Mouse (Mus musculus) small intestine, adult 2 months (tissue): ENCODE measurements around the gene Gm44790. TPM values are rescaled to one million over a fixed set of nuclear protein-coding genes. Genes with fewer than 3 reads are reported as not detected.
A peak's percentile ranks its signal among the peaks of the same experiment; 100 is the strongest.

Source experiments
- H3K27ac ChIP-seq: fragments of 200-500 bp; 2 replicates; pipeline ENCODE4 v1.5.1; 2012; ENCODE audit warnings: low read depth, low read length, control low read depth, inconsistent platforms; ENCODE audit not compliant: insufficient read depth
- H3K27me3 ChIP-seq: fragments of 200-500 bp; 2 replicates; pipeline ENCODE4 v1.6.1; 2012; ENCODE audit warnings: mild to moderate bottlenecking, moderate library complexity, low read length, inconsistent platforms; ENCODE audit not compliant: control insufficient read depth, insufficient read depth
- H3K36me3 ChIP-seq: fragments of 200-500 bp; 2 replicates; pipeline ENCODE4 v1.6.1; 2012; ENCODE audit warnings: mild to moderate bottlenecking, low read length, control low read depth, inconsistent platforms; ENCODE audit not compliant: control insufficient read depth, insufficient read depth
- H3K4me1 ChIP-seq: fragments of 200-500 bp; 2 replicates; pipeline ENCODE4 v1.6.1; 2012; ENCODE audit warnings: low read length, inconsistent platforms, mixed read lengths; ENCODE audit not compliant: control insufficient read depth, insufficient read depth, insufficient read length
- H3K4me3 ChIP-seq: fragments of 200-500 bp; 2 replicates; pipeline ENCODE4 v1.5.1; 2012; ENCODE audit warnings: low read depth, mild to moderate bottlenecking, control low read depth, inconsistent platforms, low read length, moderate library complexity
- CTCF ChIP-seq: fragments of 200-500 bp; IDR thresholded peaks from 2 replicates; pipeline ENCODE4 v1.5.1; 2012; ENCODE audit warnings: low read depth, mild to moderate bottlenecking, control low read depth, inconsistent platforms, low read length, moderate library complexity, mixed read lengths; ENCODE audit not compliant: insufficient replicate concordance, insufficient read length; ENCODE audit errors: extremely low read depth
- POLR2A ChIP-seq: fragments of 200-500 bp; IDR thresholded peaks from 2 replicates; pipeline ENCODE4 v1.6.1; 2012; ENCODE audit warnings: low read depth, mild to moderate bottlenecking, control low read depth, inconsistent platforms, low read length, moderate library complexity
- WGBS: fragments of 180-500 bp; shearing (Covaris S2); methylation state at CpG from one replicate; pipeline ENCODE4 v1.1.7; 2018; 5-methylcytosine and 5-hydroxymethylcytosine counted together
- polyA plus RNA-seq: library from polyadenylated mRNA; depleted of rRNA; stranded (reverse); fragments of >200 nt; gene quantifications from 2 replicates; pipeline ENCODE4 v1.2.3, GENCODE M21; 2012

The Gm44790 gene
- polyA plus RNA-seq, 1 experiment, result 9.2 TPM

GRCm38 (mm10) chr6:86431531-86431930 lies 5.1 kb downstream of the Gm44790 start:
- H3K36me3 ChIP-seq, result peaks cover 25% of the 10 kb centered on the region
- H3K27ac ChIP-seq, result no peak overlapping the region
- H3K4me3 ChIP-seq, result no peak overlapping the region
- TF ChIP-seq POLR2A (no peak), CTCF (no peak)
- H3K27me3 ChIP-seq, result no peaks in the 10 kb centered on the region
- H3K4me1 ChIP-seq, result peaks cover 3% of the 10 kb centered on the region; the same call in 1 of the 2 replicates
- 95% methylated on average over 3 of the region's 3 CpGs for WGBS

GRCm38 (mm10) chr6:86433696-86434095 lies 7.2 kb downstream of the Gm44790 start:
- H3K4me1 ChIP-seq, result peaks cover 3% of the 10 kb centered on the region; the same call in 1 of the 2 replicates
- TF ChIP-seq POLR2A, result no peak
- H3K27ac ChIP-seq, result peak overlapping the region; percentile 66
- H3K4me3 ChIP-seq, result no peak overlapping the region
- H3K27me3 ChIP-seq, result no peaks in the 10 kb centered on the region
- peaks cover 10% of the 10 kb centered on the region; the same call in 1 of the 2 replicates for H3K36me3 ChIP-seq
- 32% methylated on average over 1 of the region's 1 CpGs for WGBS

DNA sequence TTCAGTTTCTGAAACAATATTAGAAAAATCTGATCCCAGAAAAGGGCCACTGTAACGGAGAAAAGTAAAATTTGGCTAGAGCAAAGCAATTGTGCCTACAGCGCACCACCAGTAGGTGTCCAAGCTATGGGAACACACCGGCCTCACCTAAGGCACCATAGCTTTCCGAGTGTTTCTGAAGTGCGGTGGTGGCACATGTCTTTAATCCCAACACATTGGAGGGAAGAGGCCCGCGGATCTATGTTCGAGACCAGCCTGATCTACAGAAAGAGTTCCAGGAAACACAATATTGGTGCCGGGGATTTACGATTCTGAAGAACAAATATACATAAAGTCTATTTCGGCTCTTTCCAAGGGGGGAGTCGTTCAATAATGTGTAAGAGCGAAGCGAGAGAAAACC lies 11.3 kb downstream of the Gm44790 start:
- H3K27ac ChIP-seq, result peak overlapping the region; percentile 72
- H3K36me3 ChIP-seq, result peaks cover 1% of the 10 kb centered on the region; the same call in 1 of the 2 replicates
- WGBS, result under 1% methylated on average over 14 of the region's 14 CpGs
- no peaks in the 10 kb centered on the region for H3K27me3 ChIP-seq
- peak overlapping the region; percentile 79 for H3K4me3 ChIP-seq
- TF ChIP-seq POLR2A (no peak), CTCF (peak; percentile 48; the same call in 1 of the 2 replicates)
- H3K4me1 ChIP-seq, result peaks cover 3% of the 10 kb centered on the region; the same call in 1 of the 2 replicates

DNA sequence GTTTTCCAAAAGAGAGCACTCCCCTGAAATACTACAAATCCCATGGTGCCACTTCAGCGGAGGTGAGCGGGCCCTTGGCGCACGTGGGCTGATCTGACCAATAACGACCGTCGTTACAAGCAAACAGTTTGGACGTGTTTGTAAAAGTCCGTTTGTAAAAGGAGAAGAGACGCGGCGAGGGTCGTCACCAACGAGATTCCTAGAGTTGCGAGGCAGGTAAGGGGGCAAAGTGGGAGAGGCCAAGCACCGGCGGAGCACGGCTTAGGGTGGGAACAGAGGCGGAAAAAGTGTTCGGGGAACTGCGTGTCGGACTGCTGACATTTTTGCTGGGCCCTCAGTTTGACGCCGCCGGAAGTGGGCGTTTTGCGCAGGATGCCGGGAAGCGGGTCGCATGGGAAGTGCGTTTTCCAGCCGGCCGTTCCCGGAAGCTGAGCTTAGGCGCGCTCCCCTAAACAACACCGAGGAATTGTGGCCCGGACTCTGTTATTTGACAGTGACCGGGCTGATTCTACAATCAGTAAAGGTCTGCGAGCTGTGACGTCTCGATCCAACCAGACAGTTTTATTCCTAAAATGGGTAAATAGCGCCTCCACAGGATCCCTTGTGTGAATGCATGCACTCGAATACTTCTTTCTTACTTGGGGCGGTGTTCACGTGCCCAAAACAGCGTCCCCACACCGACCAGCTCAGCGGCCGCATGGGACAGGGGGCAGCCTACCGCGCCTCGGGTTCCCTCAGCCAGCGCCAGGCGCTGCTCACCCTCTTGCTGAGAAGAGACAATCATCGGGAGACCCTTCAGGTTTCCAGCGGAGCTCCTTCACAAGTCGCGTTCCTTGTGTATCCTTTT lies 12.0 kb downstream of the Gm44790 start, which contains the start of gene C87436:
C87436 (plus strand) TSS at position 103 of the 847 bp plus-strand sequence.
- TF ChIP-seq CTCF (peak; percentile 53; the same call in 1 of the 2 replicates), POLR2A (peak; percentile 51; the same call in 1 of the 2 replicates)
- Histone ChIP-seq H3K4me3 (peak within 1 kb of the TSS; percentile 79), H3K36me3 (peaks cover 2% of the 10 kb centered on the region; the same call in 1 of the 2 replicates), H3K27me3 (no peaks in the 10 kb centered on the region), H3K27ac (peak within 1 kb of the TSS; percentile 98), H3K4me1 (peaks cover 1% of the 10 kb centered on the region; the same call in 1 of the 2 replicates)
- under 1% methylated on average over 59 of the region's 59 CpGs for WGBS

DNA sequence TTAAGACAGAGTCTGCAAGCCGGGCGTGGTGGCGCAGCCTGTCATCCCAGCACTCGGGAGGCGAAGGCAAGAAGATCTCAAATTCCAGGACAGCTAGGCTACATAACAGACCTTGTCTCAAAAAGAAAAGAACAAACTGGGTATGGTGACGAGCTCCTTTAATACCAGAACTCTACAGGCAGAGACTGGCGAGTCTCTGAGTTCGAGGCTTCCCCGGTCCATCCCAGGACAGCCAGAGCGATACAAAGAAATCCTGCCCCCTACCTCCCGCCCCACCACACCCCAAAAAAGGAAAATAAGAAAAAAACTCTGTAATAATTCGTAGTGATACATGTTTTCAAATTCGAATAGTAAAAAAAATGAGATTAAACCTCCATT lies 12.7 kb downstream of the Gm44790 start:
- 2% methylated on average over 13 of the region's 13 CpGs for WGBS
- Histone ChIP-seq H3K36me3 (peaks cover 7% of the 10 kb centered on the region), H3K4me1 (no peaks in the 10 kb centered on the region), H3K27ac (peak overlapping the region; percentile 98), H3K4me3 (peak overlapping the region; percentile 79), H3K27me3 (no peaks in the 10 kb centered on the region)
- no peak for TF ChIP-seq POLR2A
- no peak for TF ChIP-seq CTCF

DNA sequence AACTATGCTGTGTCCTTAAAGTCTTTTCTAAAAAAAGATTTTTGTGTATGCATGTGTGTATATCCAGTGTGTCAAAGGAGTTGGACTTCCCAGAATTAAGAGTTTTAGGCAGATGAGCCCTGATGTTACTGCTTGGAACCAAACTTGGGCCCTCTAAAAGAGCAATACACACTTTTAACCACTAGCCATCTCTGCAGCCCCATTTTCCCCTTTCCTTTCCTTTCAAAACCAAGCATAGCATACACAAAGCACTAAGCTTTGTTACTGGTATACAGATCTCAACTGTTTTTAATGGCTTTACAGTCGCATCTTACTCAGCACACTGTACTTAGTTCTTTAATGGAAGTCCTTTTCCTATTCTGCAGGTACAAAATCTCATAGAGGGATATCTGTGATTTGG lies 13.1 kb downstream of the Gm44790 start:
- 62% methylated on average over 1 of the region's 1 CpGs for WGBS
- peaks cover 6% of the 10 kb centered on the region for H3K36me3 ChIP-seq
- H3K27me3 ChIP-seq, result no peaks in the 10 kb centered on the region
- H3K27ac ChIP-seq, result no peak overlapping the region
- H3K4me1 ChIP-seq, result no peaks in the 10 kb centered on the region
- no peak overlapping the region for H3K4me3 ChIP-seq
- TF ChIP-seq CTCF (no peak), POLR2A (no peak)

DNA sequence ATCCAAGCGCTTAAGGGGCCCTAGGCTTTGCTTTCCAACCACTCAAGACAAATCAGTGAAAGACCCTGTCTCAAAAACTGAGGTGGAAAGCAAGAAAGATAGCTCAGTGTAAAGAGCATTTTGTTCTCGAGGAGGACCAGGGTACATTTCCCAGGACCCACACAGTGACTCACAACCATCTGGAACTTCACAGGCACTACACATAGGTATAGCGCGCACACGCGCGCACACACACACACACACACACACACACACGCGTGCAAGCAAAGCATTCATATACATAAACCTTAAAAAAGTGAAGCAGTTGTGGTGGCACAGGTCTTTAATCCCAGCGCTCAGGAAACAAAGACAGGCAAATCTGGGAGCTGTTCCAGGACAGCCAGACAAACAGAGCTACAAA lies 15.1 kb downstream of the Gm44790 start:
- 94% methylated on average over 10 of the region's 10 CpGs for WGBS
- Histone ChIP-seq H3K36me3 (peaks cover 18% of the 10 kb centered on the region), H3K4me1 (no peaks in the 10 kb centered on the region), H3K27me3 (no peaks in the 10 kb centered on the region), H3K4me3 (no peak overlapping the region), H3K27ac (no peak overlapping the region)
- TF ChIP-seq POLR2A (no peak), CTCF (no peak)
